Mouse (Mus musculus): ENCODE measurements around the gene Rnf4. TPM values are rescaled to one million over a fixed set of nuclear protein-coding genes. Genes with fewer than 3 reads are reported as not detected.

The Rnf4 gene
- total RNA-seq, 2 experiments from 2014 or later = 87.0 to 90.7 TPM

DNA sequence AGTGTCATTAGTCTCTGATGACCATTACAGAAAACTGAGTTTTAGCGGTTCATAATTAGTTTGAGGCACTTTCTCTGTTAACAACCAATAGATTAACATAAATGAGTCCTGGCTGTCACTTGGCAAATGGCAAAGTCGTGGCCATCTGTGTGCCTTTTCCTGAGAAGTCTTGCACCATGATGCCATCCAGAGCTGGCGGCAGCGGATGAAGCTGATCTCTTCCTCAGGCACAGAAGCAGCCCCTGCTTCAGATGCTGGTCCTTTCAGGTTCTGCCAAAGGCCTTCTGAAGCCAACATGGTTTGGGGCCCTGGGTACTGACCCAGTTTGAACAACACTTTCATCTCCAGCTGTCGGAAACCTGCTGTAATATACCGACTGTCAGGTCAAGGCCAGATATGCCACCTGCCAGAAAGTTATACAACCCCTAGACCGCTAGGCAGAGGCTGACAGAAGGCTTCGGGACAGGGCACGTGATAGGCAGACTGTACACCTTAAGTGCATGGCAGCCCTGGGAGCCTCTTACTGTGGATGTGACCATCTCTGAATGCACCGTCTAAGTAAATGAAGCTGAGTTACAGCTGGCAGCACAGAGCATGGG lies 37.1 kb upstream of the Rnf4 start:
- H3K27ac ChIP-seq = no peak overlapping the region
- DNase-seq (ENCODE audit: extremely low spot score in 1 of 2, low spot score in 2 of 2) = no peak
- intact Hi-C loops (cut with DNase I) = loop anchor here (10.0 kb wide), 1 partner anchor 204 kb away; no protein-coding TSS in a partner anchor
- TF ChIP-seq CTCF (IDR thresholded peaks at IDR 0.05) = no peak
- H3K4me3 ChIP-seq = no peak overlapping the region

DNA sequence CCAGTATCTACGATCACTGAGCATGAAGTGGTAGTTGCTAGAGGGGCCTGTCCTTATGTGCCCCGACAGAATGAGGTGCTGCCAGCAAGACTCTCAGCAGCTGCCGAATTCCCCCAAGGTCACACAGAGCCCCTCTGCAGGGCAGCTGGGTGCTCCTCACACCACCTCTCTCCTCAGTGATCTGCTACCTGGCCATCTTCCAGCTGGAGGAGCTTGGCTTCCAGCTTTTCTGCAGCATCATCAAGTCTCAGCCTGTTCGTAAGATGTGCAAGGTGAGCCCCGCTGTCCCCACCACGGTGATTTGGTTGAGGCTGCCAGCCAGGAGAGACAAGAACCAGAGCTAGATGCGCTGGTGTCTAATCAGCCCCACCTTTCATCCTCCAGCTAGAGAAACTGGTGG lies 33.7 kb upstream of the Rnf4 start:
- DNase-seq (ENCODE audit: extremely low spot score in 1 of 2, low spot score in 2 of 2) = no peak
- Histone ChIP-seq H3K4me3 (no peak overlapping the region), H3K27ac (no peak overlapping the region)
- intact Hi-C loops (cut with DNase I) = no loop called here
- TF ChIP-seq CTCF (IDR thresholded peaks at IDR 0.05) = no peak

DNA sequence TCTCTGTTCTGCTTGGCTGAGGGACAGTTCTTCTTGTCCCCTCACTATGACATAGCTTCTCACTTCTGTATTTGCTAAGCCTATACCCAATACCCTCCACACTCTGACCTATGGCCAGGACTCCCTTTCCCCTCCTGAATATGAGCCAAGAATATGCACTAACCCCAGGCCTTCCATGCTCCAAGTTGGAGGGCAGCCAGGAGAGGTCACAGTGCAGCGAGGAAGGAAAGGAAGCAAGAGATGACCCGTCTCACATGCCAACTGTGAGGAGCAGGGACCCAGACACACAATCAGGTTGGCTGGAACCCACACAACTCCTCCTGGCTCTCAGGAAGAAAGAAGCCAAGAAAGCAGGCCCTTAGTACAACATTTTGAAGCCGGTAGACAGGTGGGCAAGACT lies 27.1 kb upstream of the Rnf4 start:
- no peak for TF ChIP-seq CTCF (IDR thresholded peaks at IDR 0.05)
- no peak for DNase-seq (ENCODE audit: extremely low spot score in 1 of 2, low spot score in 2 of 2)
- intact Hi-C loops (cut with DNase I) = no loop called here
- no peak overlapping the region for H3K27ac ChIP-seq
- no peak overlapping the region for H3K4me3 ChIP-seq

DNA sequence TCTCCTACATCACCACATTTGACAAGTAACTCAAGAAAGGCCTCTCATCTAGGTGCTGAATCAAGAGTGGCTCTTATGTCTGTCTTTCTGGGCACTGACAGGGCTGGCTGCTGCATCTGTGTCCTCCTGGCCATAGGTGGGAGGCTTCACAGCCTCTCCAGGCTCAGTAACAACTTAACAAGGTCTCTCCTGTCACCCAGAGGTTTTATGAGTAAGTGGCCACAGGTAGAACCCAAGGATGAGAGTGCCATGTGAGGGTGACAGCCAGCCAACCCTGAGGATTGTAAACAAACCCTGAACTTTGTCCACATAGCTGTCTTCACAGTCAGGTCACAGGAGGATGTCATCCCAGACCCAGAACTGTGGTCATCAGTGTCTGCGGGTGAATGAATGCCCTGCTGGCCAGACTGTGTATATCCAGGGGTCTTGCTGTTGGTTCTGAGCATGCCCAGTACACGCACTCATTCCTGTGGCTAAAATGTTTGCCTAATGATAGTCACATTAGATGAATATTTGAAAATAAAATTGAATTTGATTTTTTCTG lies 16.5 kb upstream of the Rnf4 start:
- no peak overlapping the region for H3K27ac ChIP-seq
- no peak for TF ChIP-seq CTCF (IDR thresholded peaks at IDR 0.05)
- DNase-seq (ENCODE audit: extremely low spot score in 1 of 2, low spot score in 2 of 2) = no peak
- no peak overlapping the region for H3K4me3 ChIP-seq
- intact Hi-C loops (cut with DNase I) = no loop called here

DNA sequence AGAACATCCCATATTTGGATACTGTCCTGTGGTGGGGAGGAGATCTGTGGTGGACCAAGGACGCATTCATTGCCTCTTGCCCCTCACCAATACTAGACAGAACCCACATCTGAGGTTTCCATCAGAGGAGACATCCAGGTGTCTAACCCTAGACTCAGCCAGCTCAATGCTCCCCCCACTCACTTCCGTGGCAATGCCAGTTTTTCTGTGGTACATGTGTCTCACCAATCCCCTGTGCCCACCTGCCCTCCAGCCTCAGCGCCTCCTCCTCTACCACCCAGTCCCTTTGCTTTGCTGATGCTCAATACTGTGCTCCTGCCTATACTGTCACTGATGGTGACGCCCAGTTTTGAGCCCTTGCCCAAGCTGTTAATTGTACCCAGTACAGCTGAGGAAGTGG lies 14.9 kb upstream of the Rnf4 start:
- Histone ChIP-seq H3K27ac (no peak overlapping the region), H3K4me3 (no peak overlapping the region)
- TF ChIP-seq CTCF (IDR thresholded peaks at IDR 0.05) = no peak
- intact Hi-C loops (cut with DNase I) = no loop called here
- DNase-seq (ENCODE audit: extremely low spot score in 1 of 2, low spot score in 2 of 2) = no peak

DNA sequence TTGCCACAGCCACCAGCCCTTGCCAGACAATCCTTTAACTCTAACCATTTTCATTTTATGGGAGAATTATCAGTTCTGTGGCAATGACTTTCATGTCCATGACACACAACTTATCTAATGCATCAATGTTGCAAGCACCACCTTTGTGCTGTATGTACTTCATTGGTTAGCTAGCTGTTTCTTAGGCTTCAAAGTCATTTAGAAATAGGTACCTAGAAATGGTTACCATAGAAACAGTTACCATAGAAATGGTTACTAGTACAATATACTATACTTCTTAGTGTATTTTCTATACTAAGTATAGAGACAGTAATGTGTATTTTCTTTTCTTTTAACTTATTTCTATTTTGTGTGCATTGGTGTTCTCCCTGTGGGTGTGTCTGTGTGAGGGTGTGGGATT lies 10.8 kb upstream of the Rnf4 start:
- H3K4me3 ChIP-seq = no peak overlapping the region
- DNase-seq (ENCODE audit: extremely low spot score in 1 of 2, low spot score in 2 of 2) = no peak
- intact Hi-C loops (cut with DNase I) = no loop called here
- no peak overlapping the region for H3K27ac ChIP-seq
- no peak for TF ChIP-seq CTCF (IDR thresholded peaks at IDR 0.05)

DNA sequence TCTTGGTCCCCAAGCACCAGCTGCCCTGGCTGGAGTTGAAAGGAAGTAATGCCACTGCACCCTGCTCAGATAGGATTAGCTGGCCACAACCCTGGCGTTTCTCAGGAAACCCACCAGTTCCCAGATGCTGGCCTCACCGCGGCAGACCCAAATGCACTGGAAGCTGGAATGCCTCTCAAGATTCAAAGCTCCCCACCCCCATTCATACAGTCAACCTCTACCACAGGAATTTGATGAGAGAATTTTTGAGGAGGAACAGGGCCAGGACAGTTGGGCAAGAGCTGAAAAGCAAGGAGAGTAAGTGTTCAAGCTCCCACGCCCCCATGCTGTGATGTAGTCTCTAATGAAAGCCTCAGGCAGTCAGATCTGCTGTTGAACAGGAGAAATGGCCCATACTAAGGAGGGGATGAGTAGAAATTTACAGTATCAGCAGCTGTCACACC lies 9.8 kb upstream of the Rnf4 start:
- intact Hi-C loops (cut with DNase I) = no loop called here
- H3K27ac ChIP-seq = no peak overlapping the region

DNA sequence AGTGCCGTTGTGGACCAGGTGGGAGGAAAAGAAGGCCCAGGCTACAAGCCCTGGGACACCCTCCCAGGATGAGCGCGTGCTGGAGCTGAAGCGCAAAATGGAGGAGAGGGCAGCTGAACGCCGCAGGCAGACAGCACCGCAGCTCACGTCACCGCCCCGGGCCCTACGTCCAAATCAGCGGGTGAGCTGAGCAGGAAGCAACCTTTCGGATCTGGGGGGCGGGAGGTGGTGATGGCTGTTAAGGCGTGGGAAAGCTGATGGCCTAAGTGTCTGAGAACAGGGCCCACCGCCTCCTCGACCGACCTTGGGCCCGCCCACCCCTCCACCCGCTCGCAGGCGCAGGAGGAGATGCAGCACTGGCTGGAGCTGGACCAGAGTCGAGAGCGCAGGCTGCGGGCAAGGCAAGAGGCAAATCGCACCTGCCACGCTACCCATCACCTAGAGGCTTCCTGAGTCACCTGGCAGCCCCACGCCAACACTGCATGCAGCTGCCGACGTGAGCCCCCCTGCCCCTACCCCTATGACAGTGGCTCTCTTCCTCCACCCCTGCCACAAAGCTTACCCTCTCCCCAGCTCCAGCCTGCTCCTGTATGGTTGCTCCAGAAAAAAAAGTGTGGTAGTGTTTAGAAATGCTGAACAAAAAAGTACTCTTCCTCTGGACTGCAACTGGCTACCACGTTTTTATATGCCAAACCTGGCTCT lies 9.1 kb upstream of the Rnf4 start:
- Histone ChIP-seq H3K4me3 (peak overlapping the region; percentile 40), H3K27ac (no peak overlapping the region; the same call in 1 of the 2 replicates)
- intact Hi-C loops (cut with DNase I) = no loop called here
- DNase-seq (ENCODE audit: extremely low spot score in 1 of 2, low spot score in 2 of 2) = peak; percentile 14 to 24
- TF ChIP-seq CTCF (IDR thresholded peaks at IDR 0.05) = no peak

More for the DNA sequence above, 9.8 kb upstream of the Rnf4 start:
- no peak overlapping the region for H3K4me3 ChIP-seq
- no peak for TF ChIP-seq CTCF (IDR thresholded peaks at IDR 0.05)
- no peak for DNase-seq (ENCODE audit: extremely low spot score in 1 of 2, low spot score in 2 of 2)

DNA sequence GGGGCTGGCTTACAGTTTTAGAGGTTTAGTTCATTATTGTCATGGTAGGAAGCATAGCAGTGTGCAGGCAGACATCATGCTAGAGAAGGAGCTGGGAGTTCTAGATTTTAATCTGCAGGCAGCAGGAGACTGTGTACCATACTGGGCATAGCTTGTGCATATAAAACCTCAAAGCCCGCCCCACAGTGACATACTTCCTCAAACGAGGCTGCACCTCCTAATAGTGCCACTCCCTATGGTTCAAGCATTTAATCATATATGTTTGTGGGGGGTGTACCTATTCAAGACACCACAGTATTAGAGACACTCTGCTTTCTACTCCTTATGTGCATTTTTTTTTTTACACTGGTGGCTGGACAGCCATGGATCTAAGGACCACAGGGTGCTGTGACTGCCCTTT lies 6.0 kb upstream of the Rnf4 start:
- no peak overlapping the region for H3K4me3 ChIP-seq
- intact Hi-C loops (cut with DNase I) = no loop called here
- TF ChIP-seq CTCF (IDR thresholded peaks at IDR 0.05) = no peak

DNA sequence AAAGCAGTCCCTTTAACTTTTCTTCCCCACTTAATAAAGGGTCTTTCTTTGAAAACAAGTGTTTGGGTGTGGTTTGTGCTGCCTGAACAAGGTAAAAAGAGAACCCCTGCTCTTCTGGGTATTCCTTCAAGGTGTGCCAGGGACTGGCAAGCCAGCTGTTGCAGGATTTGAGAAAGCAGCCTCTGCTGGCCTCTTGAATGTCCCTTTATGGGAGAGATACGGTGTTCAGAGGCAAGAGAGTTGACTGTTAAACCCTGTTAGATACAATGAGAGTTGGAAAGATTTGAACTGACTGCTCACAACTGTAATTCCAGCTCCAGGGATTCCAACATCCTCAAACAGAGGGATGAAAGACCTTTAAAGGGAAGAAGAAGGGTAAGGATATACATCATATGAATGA lies 2.0 kb upstream of the Rnf4 start:
- intact Hi-C loops (cut with DNase I) = no loop called here
- TF ChIP-seq CTCF (IDR thresholded peaks at IDR 0.05) = no peak
- no peak overlapping the region for H3K4me3 ChIP-seq
- H3K27ac ChIP-seq = no peak overlapping the region
- no peak for DNase-seq (ENCODE audit: extremely low spot score in 1 of 2, low spot score in 2 of 2)

More for the DNA sequence above, 6.0 kb upstream of the Rnf4 start:
- H3K27ac ChIP-seq = no peak overlapping the region
- DNase-seq (ENCODE audit: extremely low spot score in 1 of 2, low spot score in 2 of 2) = no peak

DNA sequence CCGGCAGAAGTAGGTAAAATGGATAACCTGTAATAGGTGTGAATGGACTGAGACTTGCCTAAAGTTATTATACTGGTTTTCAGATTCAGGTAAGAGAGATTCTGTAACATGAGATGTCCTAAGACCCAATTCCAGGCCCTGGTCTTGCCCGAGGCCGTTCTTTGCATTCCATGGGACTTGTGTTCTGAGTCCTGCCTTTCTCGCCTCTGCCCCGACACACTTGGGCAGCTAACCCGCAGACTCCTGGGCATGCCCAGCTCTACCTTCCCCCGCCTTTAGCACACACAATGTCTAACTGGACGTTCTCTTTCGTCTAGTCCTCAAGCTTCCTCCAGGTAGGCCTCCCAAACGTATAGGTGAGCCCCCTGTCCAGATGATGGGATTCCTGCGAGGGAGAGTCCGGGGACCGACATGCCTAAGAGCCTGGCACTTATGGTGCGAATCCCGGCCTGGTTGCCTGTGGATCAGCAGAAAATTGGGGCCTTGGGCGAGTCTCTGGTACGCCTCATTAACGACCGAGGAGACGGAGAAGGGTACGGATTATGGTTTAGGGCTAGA lies 471 bp upstream of the Rnf4 start:
- intact Hi-C loops (cut with DNase I) = loop anchor here (1.0 to 5.0 kb wide), 3 partner anchors 34 to 123 kb away; partner anchors contain the start of genes Cfap99, Fam193a and Zfyve28
- Histone ChIP-seq H3K27ac (peak overlapping the region; percentile 91), H3K4me3 (peak overlapping the region; percentile 97)
- no peak for DNase-seq (ENCODE audit: extremely low spot score in 1 of 2, low spot score in 2 of 2)
- no peak for TF ChIP-seq CTCF (IDR thresholded peaks at IDR 0.05)

DNA sequence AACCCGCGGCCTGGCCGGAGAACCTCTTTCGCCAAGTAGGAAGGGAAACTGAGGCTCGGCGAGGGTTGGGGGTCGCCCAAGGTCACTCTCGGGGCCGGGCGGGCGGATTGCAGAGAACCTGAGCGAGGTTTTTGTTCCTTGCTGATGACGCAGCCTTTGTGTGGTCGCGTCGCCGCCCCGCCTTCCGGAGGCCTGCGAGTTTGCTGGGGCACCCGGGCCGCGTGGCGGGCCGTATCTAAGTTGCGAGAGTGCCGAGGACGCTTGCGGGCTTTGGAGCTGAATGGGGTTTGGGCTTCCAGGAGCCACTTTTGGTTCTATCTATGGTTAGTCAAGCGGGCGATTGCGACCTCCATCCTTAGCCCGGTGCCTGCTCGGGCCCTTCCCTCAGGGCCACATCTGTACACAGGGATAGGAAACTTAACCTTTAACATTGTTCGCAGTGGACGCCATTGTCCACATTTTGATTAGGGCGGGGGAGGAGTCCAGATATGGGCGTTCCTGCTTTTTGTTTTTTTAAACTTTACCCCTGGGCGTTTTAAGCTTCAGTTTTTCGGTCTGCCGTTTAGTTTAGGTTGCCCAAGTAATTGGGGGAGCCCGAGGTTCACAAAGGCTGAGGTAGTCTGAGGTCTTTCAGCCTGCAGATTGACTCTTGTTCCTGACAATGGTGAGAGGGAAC lies 824 bp downstream of the Rnf4 start:
- intact Hi-C loops (cut with DNase I) = loop anchor here (1.0 to 5.0 kb wide), 3 partner anchors 32 to 125 kb away; partner anchors contain the start of genes Cfap99, Fam193a and Zfyve28
- Histone ChIP-seq H3K4me3 (peak overlapping the region; percentile 97), H3K27ac (peak overlapping the region; percentile 79)
- no peak for TF ChIP-seq CTCF (IDR thresholded peaks at IDR 0.05)
- peak; percentile 40 to 43 for DNase-seq (ENCODE audit: extremely low spot score in 1 of 2, low spot score in 2 of 2)
